Mouse (Mus musculus) midbrain, embryonic 13.5 days (tissue): ENCODE results near the gene Sez6. TPM values are rescaled to one million over a fixed set of nuclear protein-coding genes. Genes with fewer than 3 reads are reported as not detected.
A peak's percentile ranks its signal among the peaks of the same experiment; 100 is the strongest.

ENCODE experiments used
- ATAC-seq: fragments of 200-750 bp; cut with Nextera tagmentation; 2 replicates; pipeline ENCODE4 v1.8.0; 2017; ENCODE audit warnings: mild to moderate bottlenecking, moderate TSS enrichment, moderate library complexity
- H3K27ac ChIP-seq: fragments of 300-500 bp; sonication (generic); 2 replicates; pipeline ENCODE4 v1.5.1; 2015; ENCODE audit warnings: inconsistent platforms, mild to moderate bottlenecking, moderate library complexity
- H3K27me3 ChIP-seq: fragments of 300-500 bp; sonication (generic); 2 replicates; pipeline ENCODE4 v1.6.1; 2015; ENCODE audit warnings: mild to moderate bottlenecking, inconsistent platforms
- H3K36me3 ChIP-seq: fragments of 300-500 bp; sonication (generic); 2 replicates; pipeline ENCODE4 v1.6.1; 2015; ENCODE audit warnings: mild to moderate bottlenecking, inconsistent platforms
- H3K4me1 ChIP-seq: fragments of 300-500 bp; sonication (generic); replicated peaks from 2 replicates; pipeline ENCODE4 v1.6.1; 2015; ENCODE audit warnings: inconsistent platforms
- H3K4me2 ChIP-seq: fragments of 300-500 bp; sonication (generic); replicated peaks from 2 replicates; pipeline ENCODE4 v1.6.1; 2015; ENCODE audit warnings: moderate library complexity, mild to moderate bottlenecking, inconsistent platforms
- H3K4me3 ChIP-seq: fragments of 300-500 bp; sonication (generic); replicated peaks from 2 replicates; pipeline ENCODE4 v1.5.1; 2015; ENCODE audit warnings: mild to moderate bottlenecking, inconsistent platforms
- H3K9ac ChIP-seq: fragments of 300-500 bp; sonication (generic); replicated peaks from 2 replicates; pipeline ENCODE4 v1.6.1; 2015; ENCODE audit warnings: mild to moderate bottlenecking, inconsistent platforms
- H3K9me3 ChIP-seq: fragments of 300-500 bp; sonication (generic); 2 replicates; pipeline ENCODE4 v1.6.1; 2016; ENCODE audit warnings: mild to moderate bottlenecking, inconsistent platforms
- WGBS: fragments of 180-500 bp; shearing (Covaris S2); methylation state at CpG from one replicate; pipeline ENCODE4 v1.1.7; 2015; 5-methylcytosine and 5-hydroxymethylcytosine counted together
- polyA plus RNA-seq: library from polyadenylated mRNA; unstranded; fragments of >200 nt; fragmentation: Nextera tagmentation; extraction: Ambion mirVana; gene quantifications from 2 replicates; pipeline ENCODE4 v1.2.1, GENCODE M21; 2015

The Sez6 gene
- polyA plus RNA-seq, 1 experiment from 2014 or later: 118 TPM

- Histone ChIP-seq H3K4me2 (no peak overlapping the region), H3K27me3 (peaks cover 11% of the 10 kb centered on the region; the same call in 1 of the 2 replicates), H3K9me3 (no peaks in the 10 kb centered on the region), H3K4me1 (peaks cover 85% of the 10 kb centered on the region), H3K36me3 (no peaks in the 10 kb centered on the region), H3K4me3 (no peak overlapping the region), H3K27ac (peak overlapping the region; percentile 97; the same call in 1 of the 2 replicates), H3K9ac (no peak overlapping the region)
- no peak for ATAC-seq
- 68% methylated on average over 2 of the region's 2 CpGs for WGBS
These were observed 35.6 kb upstream of the Sez6 start for GRCm38 (mm10) chr11:77894967-77895366.

DNA sequence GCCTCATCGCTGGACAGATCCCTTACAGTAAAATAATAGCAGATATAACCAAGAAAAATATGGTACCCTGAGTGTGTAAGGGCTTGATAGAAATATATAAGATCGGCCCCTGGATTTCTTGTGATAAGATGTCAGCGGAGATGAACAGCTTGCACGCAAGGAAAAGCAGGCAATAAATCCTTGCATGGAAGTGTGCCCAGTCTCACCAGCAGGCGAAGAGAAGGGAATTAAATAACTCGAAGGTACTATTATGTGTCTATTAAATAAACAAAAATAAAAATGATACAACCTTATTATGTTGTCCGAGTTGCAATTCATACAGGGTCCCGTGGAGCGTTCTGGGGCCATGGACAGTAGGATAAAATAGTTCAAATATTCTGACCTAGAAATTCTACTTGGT, 34.6 kb upstream of the Sez6 start:
- peak overlapping the region; percentile 45; the same call in 1 of the 2 replicates for H3K9ac ChIP-seq

GRCm38 (mm10) chr11:77896480-77896819, 34.1 kb upstream of the Sez6 start:
- peak overlapping the region; percentile 53 for H3K4me2 ChIP-seq
- no peaks in the 10 kb centered on the region for H3K36me3 ChIP-seq
- H3K9me3 ChIP-seq: no peaks in the 10 kb centered on the region
- ATAC-seq: no peak
- WGBS: 15% methylated on average over 6 of the region's 6 CpGs
- peak overlapping the region; percentile 97 for H3K27ac ChIP-seq
- H3K9ac ChIP-seq: peak overlapping the region; percentile 58
- peak overlapping the region; percentile 22 for H3K4me3 ChIP-seq
- H3K4me1 ChIP-seq: peaks cover 82% of the 10 kb centered on the region
- H3K27me3 ChIP-seq: peaks cover 3% of the 10 kb centered on the region; the same call in 1 of the 2 replicates

More for the DNA sequence above, 34.6 kb upstream of the Sez6 start:
- WGBS: 45% methylated on average over 9 of the region's 9 CpGs
- Histone ChIP-seq H3K4me3 (no peak overlapping the region), H3K27me3 (peaks cover 4% of the 10 kb centered on the region; the same call in 1 of the 2 replicates), H3K4me2 (peak overlapping the region; percentile 53), H3K4me1 (peaks cover 81% of the 10 kb centered on the region), H3K36me3 (no peaks in the 10 kb centered on the region), H3K9me3 (no peaks in the 10 kb centered on the region), H3K27ac (peak overlapping the region; percentile 97)
- ATAC-seq: no peak

DNA sequence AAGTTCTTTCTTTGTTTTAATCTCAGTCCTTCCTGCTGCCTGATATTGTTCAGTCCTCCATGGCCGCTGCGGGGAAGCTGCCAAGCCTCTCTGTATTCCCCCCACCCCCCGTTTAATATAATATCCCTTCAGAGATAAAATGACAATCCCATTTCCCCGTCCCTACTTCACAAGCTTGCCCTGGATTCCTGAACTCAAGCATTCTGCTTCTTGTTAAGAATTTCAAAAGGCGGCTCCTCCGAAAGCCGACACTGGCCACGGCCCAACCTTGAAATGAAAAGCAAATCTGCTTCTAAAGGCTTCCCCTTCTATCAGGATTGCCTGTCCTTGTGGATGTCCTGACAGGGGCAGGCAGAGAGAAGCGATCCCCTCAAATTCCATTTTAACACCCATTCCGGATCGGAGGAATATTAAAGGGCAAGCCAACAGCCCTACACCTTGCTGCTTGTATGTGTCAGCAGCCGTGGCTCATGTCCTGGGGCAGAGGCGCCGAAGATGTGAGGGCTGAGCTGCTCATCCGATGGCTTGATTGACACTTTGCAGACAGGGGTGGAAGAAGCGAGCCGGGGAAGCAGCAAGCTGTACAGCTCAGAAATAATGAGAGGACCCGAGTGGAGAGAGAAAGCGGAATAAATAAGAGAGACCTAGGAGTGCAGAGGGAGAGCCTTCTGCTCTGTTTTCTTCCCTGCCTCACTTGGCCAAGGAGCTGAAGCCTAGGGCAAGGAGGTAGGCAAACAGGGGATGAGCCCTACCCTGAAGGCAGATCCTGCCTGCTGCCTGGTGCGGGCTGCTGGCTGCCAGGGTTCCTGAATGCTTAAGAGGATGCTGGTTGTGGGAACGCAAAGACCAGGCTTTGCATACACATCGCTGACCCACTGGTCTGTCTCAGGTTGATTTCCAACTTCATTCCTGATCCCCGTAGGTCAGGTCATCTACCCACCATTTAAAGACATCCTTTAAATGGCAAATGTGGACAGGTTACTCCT, 33.5 kb upstream of the Sez6 start:
- Histone ChIP-seq H3K9me3 (no peaks in the 10 kb centered on the region), H3K27ac (peak overlapping the region; percentile 97), H3K27me3 (peaks cover 3% of the 10 kb centered on the region; the same call in 1 of the 2 replicates), H3K4me2 (peak overlapping the region; percentile 53), H3K4me3 (peak overlapping the region; percentile 22), H3K9ac (peak overlapping the region; percentile 58), H3K36me3 (no peaks in the 10 kb centered on the region), H3K4me1 (peaks cover 84% of the 10 kb centered on the region)
- ATAC-seq: peak; percentile 65
- whole genome bisulfite sequencing: 5% methylated on average over 23 of the region's 23 CpGs

- H3K9ac ChIP-seq: no peak overlapping the region
- H3K4me3 ChIP-seq: no peak overlapping the region
- no peak for ATAC-seq
- no peaks in the 10 kb centered on the region for H3K9me3 ChIP-seq
- H3K36me3 ChIP-seq: no peaks in the 10 kb centered on the region
- WGBS: 92% methylated on average over 3 of the region's 3 CpGs
- H3K27ac ChIP-seq: no peak overlapping the region
- peaks cover 74% of the 10 kb centered on the region for H3K4me1 ChIP-seq
- H3K4me2 ChIP-seq: no peak overlapping the region
- peaks cover 9% of the 10 kb centered on the region; the same call in 1 of the 2 replicates for H3K27me3 ChIP-seq
These were observed 30.4 kb upstream of the Sez6 start for GRCm38 (mm10) chr11:77900187-77900586.

- Histone ChIP-seq H3K27me3 (peaks cover 9% of the 10 kb centered on the region; the same call in 1 of the 2 replicates), H3K36me3 (no peaks in the 10 kb centered on the region), H3K9ac (no peak overlapping the region), H3K4me1 (peaks cover 69% of the 10 kb centered on the region), H3K27ac (no peak overlapping the region), H3K4me3 (no peak overlapping the region), H3K9me3 (no peaks in the 10 kb centered on the region), H3K4me2 (no peak overlapping the region)
- WGBS: 90% methylated on average over 4 of the region's 4 CpGs
- ATAC-seq: no peak
These were observed 29.9 kb upstream of the Sez6 start for GRCm38 (mm10) chr11:77900696-77901095.

DNA sequence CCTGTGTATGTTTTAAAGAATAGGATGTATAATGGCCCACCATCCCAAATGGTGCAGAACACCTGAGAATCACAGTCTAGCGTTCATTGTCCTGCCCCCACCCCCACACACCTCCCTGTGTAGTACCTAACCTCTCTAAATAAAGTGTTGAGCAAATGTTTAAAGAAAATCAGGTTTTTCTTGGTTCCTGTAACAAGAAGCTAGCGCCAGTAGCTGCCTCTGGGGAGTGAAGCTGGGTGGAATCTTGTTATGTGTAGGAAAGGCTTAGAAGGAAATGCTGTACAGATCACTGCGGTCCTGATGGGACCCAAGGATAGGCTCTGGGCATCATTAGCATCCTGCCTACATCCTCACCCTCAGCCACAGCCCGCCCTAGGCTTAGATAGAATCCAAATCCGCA, 29.2 kb upstream of the Sez6 start:
- WGBS: 40% methylated on average over 5 of the region's 5 CpGs
- Histone ChIP-seq H3K9me3 (no peaks in the 10 kb centered on the region), H3K4me2 (no peak overlapping the region), H3K4me1 (peaks cover 68% of the 10 kb centered on the region), H3K36me3 (no peaks in the 10 kb centered on the region), H3K27me3 (peaks cover 9% of the 10 kb centered on the region; the same call in 1 of the 2 replicates), H3K4me3 (no peak overlapping the region), H3K27ac (peak overlapping the region; percentile 48), H3K9ac (no peak overlapping the region)
- no peak for ATAC-seq

GRCm38 (mm10) chr11:77901775-77902355, 28.7 kb upstream of the Sez6 start:
- no peak for ATAC-seq
- Histone ChIP-seq H3K4me2 (no peak overlapping the region), H3K9ac (no peak overlapping the region), H3K9me3 (no peaks in the 10 kb centered on the region), H3K27ac (peak overlapping the region; percentile 48), H3K27me3 (peaks cover 9% of the 10 kb centered on the region; the same call in 1 of the 2 replicates), H3K4me3 (no peak overlapping the region), H3K4me1 (peaks cover 68% of the 10 kb centered on the region), H3K36me3 (no peaks in the 10 kb centered on the region)
- WGBS: 29% methylated on average over 8 of the region's 8 CpGs

GRCm38 (mm10) chr11:77903761-77904160, 26.8 kb upstream of the Sez6 start:
- H3K27me3 ChIP-seq: 0 out of 2 replicates have a peak, but pooled peaks cover 7% of the 10 kb centered on the region
- no peaks in the 10 kb centered on the region for H3K9me3 ChIP-seq
- ATAC-seq: no peak
- no peak overlapping the region for H3K4me3 ChIP-seq
- H3K4me2 ChIP-seq: no peak overlapping the region
- 45% methylated on average over 3 of the region's 3 CpGs for WGBS
- peak overlapping the region; percentile 54 for H3K27ac ChIP-seq
- peaks cover 56% of the 10 kb centered on the region for H3K4me1 ChIP-seq
- no peaks in the 10 kb centered on the region for H3K36me3 ChIP-seq
- H3K9ac ChIP-seq: peak overlapping the region; percentile 19; the same call in 1 of the 2 replicates

DNA sequence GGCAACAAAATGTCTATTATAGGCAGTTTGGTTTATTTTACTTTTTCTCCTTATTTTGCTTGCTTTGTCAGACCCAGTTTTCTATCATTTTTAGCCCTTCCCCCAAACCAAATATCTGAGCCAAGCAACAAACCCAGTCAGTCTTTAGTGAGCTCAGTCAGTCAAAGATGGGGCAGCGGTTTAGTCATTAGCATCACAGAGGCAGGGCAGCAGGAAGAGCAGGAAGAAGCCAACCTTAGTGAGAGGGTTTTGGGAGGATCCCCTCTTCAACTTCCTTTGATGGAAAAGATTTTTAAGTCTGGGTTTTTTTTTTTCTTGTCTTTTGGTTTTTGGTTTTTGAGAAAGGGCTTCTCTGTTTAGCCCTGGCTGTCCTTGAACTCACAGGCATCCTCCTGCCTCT, 25.9 kb upstream of the Sez6 start:
- Histone ChIP-seq H3K4me1 (peaks cover 60% of the 10 kb centered on the region), H3K27ac (no peak overlapping the region), H3K9me3 (no peaks in the 10 kb centered on the region), H3K4me3 (no peak overlapping the region), H3K4me2 (no peak overlapping the region), H3K9ac (no peak overlapping the region), H3K36me3 (no peaks in the 10 kb centered on the region), H3K27me3 (0 out of 2 replicates have a peak, but pooled peaks cover 7% of the 10 kb centered on the region)
- ATAC-seq: no peak
- 23% methylated on average over 1 of the region's 1 CpGs for WGBS

- no peaks in the 10 kb centered on the region for H3K9me3 ChIP-seq
- no peaks in the 10 kb centered on the region for H3K36me3 ChIP-seq
- 0 out of 2 replicates have a peak, but pooled peaks cover 7% of the 10 kb centered on the region for H3K27me3 ChIP-seq
- H3K9ac ChIP-seq: peak overlapping the region; percentile 39; the same call in 1 of the 2 replicates
- WGBS: 17% methylated on average over 19 of the region's 19 CpGs
- no peak for ATAC-seq
- H3K4me2 ChIP-seq: peak overlapping the region; percentile 37
- peaks cover 66% of the 10 kb centered on the region for H3K4me1 ChIP-seq
- no peak overlapping the region for H3K4me3 ChIP-seq
- H3K27ac ChIP-seq: peak overlapping the region; percentile 84
These were observed 24.4 kb upstream of the Sez6 start for GRCm38 (mm10) chr11:77906097-77906687.
